Mouse (Mus musculus): Measurements from ENCODE around the gene Dip2c. TPM values are rescaled to one million over a fixed set of nuclear protein-coding genes. Genes with fewer than 3 reads are reported as not detected.
A peak's percentile ranks its signal among the peaks of the same experiment; 100 is the strongest.

The Dip2c gene
- polyA plus RNA-seq, 1 experiment from 2014 or later: 6.1 TPM

- Histone ChIP-seq H3K27ac (replicated peaks; ENCODE audit: low read depth, low read length) (no peak overlapping the region), H3K9me3 (replicated peaks; ENCODE audit: control insufficient read depth, low read length) (no peaks in the 10 kb centered on the region), H3K4me2 (ENCODE audit: low read depth, low read length) (no peak overlapping the region), H3K4me3 (ENCODE audit: low read depth, low read length) (no peak overlapping the region), H3K9ac (replicated peaks; ENCODE audit: low read length) (no peak overlapping the region), H3K36me3 (replicated peaks; ENCODE audit: control insufficient read depth, insufficient read depth, low read depth, low read length) (no peaks in the 10 kb centered on the region), H3K4me1 (ENCODE audit: control insufficient read depth, insufficient read depth, low read length) (no peaks in the 10 kb centered on the region), H3K27me3 (ENCODE audit: control insufficient read depth, insufficient read depth, low read length) (no peaks in the 10 kb centered on the region)
- WGBS: 90% methylated on average over 4 of the region's 4 CpGs
- DNase-seq (ENCODE audit: low spot score) (no peak), ATAC-seq (replicated peaks; ENCODE audit: insufficient number of reproducible peaks, low FRiP score, low TSS enrichment, low read depth) (no peak)
These were observed 64.0 kb downstream of the Dip2c start for GRCm38 (mm10) chr13:9340293-9340692.

GRCm38 (mm10) chr13:9342696-9343095 lies 66.4 kb downstream of the Dip2c start:
- 89% methylated on average over 1 of the region's 1 CpGs for WGBS

GRCm38 (mm10) chr13:9347448-9347847 lies 71.1 kb downstream of the Dip2c start:
- no peak for ATAC-seq (replicated peaks; ENCODE audit: insufficient number of reproducible peaks, low FRiP score, low TSS enrichment, low read depth)
- Histone ChIP-seq H3K4me1 (ENCODE audit: control insufficient read depth, insufficient read depth, low read length) (no peaks in the 10 kb centered on the region), H3K9ac (replicated peaks; ENCODE audit: low read length) (no peak overlapping the region), H3K27me3 (ENCODE audit: control insufficient read depth, insufficient read depth, low read length) (no peaks in the 10 kb centered on the region), H3K27ac (replicated peaks; ENCODE audit: low read depth, low read length) (no peak overlapping the region), H3K36me3 (replicated peaks; ENCODE audit: control insufficient read depth, insufficient read depth, low read depth, low read length) (no peaks in the 10 kb centered on the region), H3K4me3 (ENCODE audit: low read depth, low read length) (no peak overlapping the region), H3K9me3 (replicated peaks; ENCODE audit: control insufficient read depth, low read length) (no peaks in the 10 kb centered on the region), H3K4me2 (ENCODE audit: low read depth, low read length) (no peak overlapping the region)
- WGBS: 89% methylated on average over 3 of the region's 3 CpGs
- no peak for DNase-seq (ENCODE audit: low spot score)

More at GRCm38 (mm10) chr13:9342696-9343095, 66.4 kb downstream of the Dip2c start:
- DNase-seq (ENCODE audit: low spot score) (no peak), ATAC-seq (replicated peaks; ENCODE audit: insufficient number of reproducible peaks, low FRiP score, low TSS enrichment, low read depth) (no peak)
- H3K9me3 ChIP-seq (replicated peaks; ENCODE audit: control insufficient read depth, low read length): no peaks in the 10 kb centered on the region
- H3K27me3 ChIP-seq (ENCODE audit: control insufficient read depth, insufficient read depth, low read length): no peaks in the 10 kb centered on the region
- H3K4me1 ChIP-seq (ENCODE audit: control insufficient read depth, insufficient read depth, low read length): no peaks in the 10 kb centered on the region
- no peak overlapping the region for H3K27ac ChIP-seq (replicated peaks; ENCODE audit: low read depth, low read length)
- no peak overlapping the region for H3K4me3 ChIP-seq (ENCODE audit: low read depth, low read length)
- H3K9ac ChIP-seq (replicated peaks; ENCODE audit: low read length): no peak overlapping the region
- no peaks in the 10 kb centered on the region for H3K36me3 ChIP-seq (replicated peaks; ENCODE audit: control insufficient read depth, insufficient read depth, low read depth, low read length)
- no peak overlapping the region for H3K4me2 ChIP-seq (ENCODE audit: low read depth, low read length)

GRCm38 (mm10) chr13:9350670-9351069 lies 74.3 kb downstream of the Dip2c start:
- WGBS: 77% methylated on average over 2 of the region's 2 CpGs
- Histone ChIP-seq H3K9ac (replicated peaks; ENCODE audit: low read length) (no peak overlapping the region), H3K27ac (replicated peaks; ENCODE audit: low read depth, low read length) (no peak overlapping the region), H3K27me3 (ENCODE audit: control insufficient read depth, insufficient read depth, low read length) (no peaks in the 10 kb centered on the region), H3K4me3 (ENCODE audit: low read depth, low read length) (no peak overlapping the region), H3K36me3 (replicated peaks; ENCODE audit: control insufficient read depth, insufficient read depth, low read depth, low read length) (no peaks in the 10 kb centered on the region), H3K4me2 (ENCODE audit: low read depth, low read length) (no peak overlapping the region), H3K4me1 (ENCODE audit: control insufficient read depth, insufficient read depth, low read length) (no peaks in the 10 kb centered on the region), H3K9me3 (replicated peaks; ENCODE audit: control insufficient read depth, low read length) (no peaks in the 10 kb centered on the region)
- DNase-seq (ENCODE audit: low spot score): no peak
- no peak for ATAC-seq (replicated peaks; ENCODE audit: insufficient number of reproducible peaks, low FRiP score, low TSS enrichment, low read depth)

GRCm38 (mm10) chr13:9353890-9354289 lies 77.6 kb downstream of the Dip2c start:
- 92% methylated on average over 1 of the region's 1 CpGs for WGBS
- Histone ChIP-seq H3K36me3 (replicated peaks; ENCODE audit: control insufficient read depth, insufficient read depth, low read depth, low read length) (no peaks in the 10 kb centered on the region), H3K9ac (replicated peaks; ENCODE audit: low read length) (no peak overlapping the region), H3K4me2 (ENCODE audit: low read depth, low read length) (no peak overlapping the region), H3K27ac (replicated peaks; ENCODE audit: low read depth, low read length) (no peak overlapping the region), H3K4me1 (ENCODE audit: control insufficient read depth, insufficient read depth, low read length) (no peaks in the 10 kb centered on the region), H3K27me3 (ENCODE audit: control insufficient read depth, insufficient read depth, low read length) (no peaks in the 10 kb centered on the region), H3K9me3 (replicated peaks; ENCODE audit: control insufficient read depth, low read length) (no peaks in the 10 kb centered on the region), H3K4me3 (ENCODE audit: low read depth, low read length) (no peak overlapping the region)
- ATAC-seq (replicated peaks; ENCODE audit: insufficient number of reproducible peaks, low FRiP score, low TSS enrichment, low read depth): no peak
- no peak for DNase-seq (ENCODE audit: low spot score)

GRCm38 (mm10) chr13:9355331-9355730 lies 79.0 kb downstream of the Dip2c start:
- Histone ChIP-seq H3K36me3 (replicated peaks; ENCODE audit: control insufficient read depth, insufficient read depth, low read depth, low read length) (no peaks in the 10 kb centered on the region), H3K27me3 (ENCODE audit: control insufficient read depth, insufficient read depth, low read length) (no peaks in the 10 kb centered on the region), H3K4me1 (ENCODE audit: control insufficient read depth, insufficient read depth, low read length) (no peaks in the 10 kb centered on the region), H3K4me3 (ENCODE audit: low read depth, low read length) (no peak overlapping the region), H3K4me2 (ENCODE audit: low read depth, low read length) (no peak overlapping the region), H3K27ac (replicated peaks; ENCODE audit: low read depth, low read length) (no peak overlapping the region), H3K9ac (replicated peaks; ENCODE audit: low read length) (no peak overlapping the region), H3K9me3 (replicated peaks; ENCODE audit: control insufficient read depth, low read length) (no peaks in the 10 kb centered on the region)
- peak; percentile 62; the same call in 1 of the 2 replicates for ATAC-seq (replicated peaks; ENCODE audit: insufficient number of reproducible peaks, low FRiP score, low TSS enrichment, low read depth)
- WGBS: 47% methylated on average over 4 of the region's 4 CpGs
- peak; percentile 5 for DNase-seq (ENCODE audit: low spot score)

GRCm38 (mm10) chr13:9361457-9361856 lies 85.1 kb downstream of the Dip2c start:
- Histone ChIP-seq H3K4me1 (ENCODE audit: control insufficient read depth, insufficient read depth, low read length) (no peaks in the 10 kb centered on the region), H3K9ac (replicated peaks; ENCODE audit: low read length) (no peak overlapping the region), H3K4me2 (ENCODE audit: low read depth, low read length) (no peak overlapping the region), H3K27ac (replicated peaks; ENCODE audit: low read depth, low read length) (no peak overlapping the region), H3K36me3 (replicated peaks; ENCODE audit: control insufficient read depth, insufficient read depth, low read depth, low read length) (no peaks in the 10 kb centered on the region), H3K27me3 (ENCODE audit: control insufficient read depth, insufficient read depth, low read length) (no peaks in the 10 kb centered on the region), H3K9me3 (replicated peaks; ENCODE audit: control insufficient read depth, low read length) (no peaks in the 10 kb centered on the region), H3K4me3 (ENCODE audit: low read depth, low read length) (no peak overlapping the region)
- 87% methylated on average over 2 of the region's 2 CpGs for whole genome bisulfite sequencing
- ATAC-seq (replicated peaks; ENCODE audit: insufficient number of reproducible peaks, low FRiP score, low TSS enrichment, low read depth): no peak
- DNase-seq (ENCODE audit: low spot score): no peak

- Histone ChIP-seq H3K9ac (replicated peaks; ENCODE audit: low read length) (no peak overlapping the region), H3K27me3 (ENCODE audit: control insufficient read depth, insufficient read depth, low read length) (no peaks in the 10 kb centered on the region), H3K36me3 (replicated peaks; ENCODE audit: control insufficient read depth, insufficient read depth, low read depth, low read length) (no peaks in the 10 kb centered on the region), H3K27ac (replicated peaks; ENCODE audit: low read depth, low read length) (no peak overlapping the region), H3K4me3 (ENCODE audit: low read depth, low read length) (no peak overlapping the region), H3K4me2 (ENCODE audit: low read depth, low read length) (no peak overlapping the region), H3K9me3 (replicated peaks; ENCODE audit: control insufficient read depth, low read length) (no peaks in the 10 kb centered on the region), H3K4me1 (ENCODE audit: control insufficient read depth, insufficient read depth, low read length) (no peaks in the 10 kb centered on the region)
- ATAC-seq (replicated peaks; ENCODE audit: insufficient number of reproducible peaks, low FRiP score, low TSS enrichment, low read depth) (no peak), DNase-seq (ENCODE audit: low spot score) (no peak)
- WGBS: 57% methylated on average over 1 of the region's 1 CpGs
These were observed 95.1 kb downstream of the Dip2c start for GRCm38 (mm10) chr13:9371387-9371786.

Data from embryonic facial prominence, embryonic 11.5 days (tissue).